Mouse (Mus musculus) megakaryocyte-erythroid progenitor cell, adult 5 weeks (primary cell): ENCODE results near the gene Psg16. TPM values are rescaled to one million over a fixed set of nuclear protein-coding genes. Genes with fewer than 3 reads are reported as not detected.

ENCODE experiments used
- polyA plus RNA-seq: library from polyadenylated mRNA; stranded (reverse); fragments of >175 nt; gene quantifications from 2 replicates; pipeline ENCODE4 v1.2.3, GENCODE M21; 2012

Psg16 gene
- polyA plus RNA-seq: 0.06 TPM in 1 of 2 replicates, not detected in the other

DNA sequence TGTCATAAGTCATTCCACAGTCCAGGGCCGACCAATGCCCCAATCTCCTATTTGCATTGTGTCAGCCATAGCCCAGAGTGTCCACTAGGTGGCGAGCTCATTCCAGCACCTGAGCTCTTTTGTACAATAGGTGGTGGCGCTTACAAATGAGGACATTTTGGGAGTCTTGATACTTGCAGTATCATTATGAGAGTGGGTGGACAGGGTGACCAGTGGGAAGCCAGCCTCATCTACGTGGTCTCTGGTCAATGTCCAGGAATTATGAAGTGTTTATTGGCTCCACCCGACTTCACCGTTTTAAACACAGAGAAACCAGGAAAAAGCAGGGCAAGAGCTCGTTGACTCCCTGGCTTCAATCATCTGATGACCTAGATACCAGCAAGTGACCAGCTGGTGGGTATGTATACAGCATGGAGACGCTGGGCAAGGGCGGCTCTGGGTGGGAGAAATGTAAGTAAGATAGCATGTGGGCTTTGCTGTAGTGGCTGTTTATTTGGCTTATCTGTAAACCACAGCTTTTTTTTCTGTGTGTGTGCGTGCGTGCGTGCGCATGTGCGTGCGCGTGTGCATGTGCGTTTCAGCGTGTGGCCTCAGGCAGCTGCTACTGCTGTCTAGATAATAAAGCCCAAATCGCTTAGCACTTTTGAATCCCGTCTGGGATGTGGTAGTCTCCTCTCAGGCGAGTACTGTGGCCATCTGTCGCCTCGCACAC is at the start of gene Psg16:
Gene Psg16, plus strand, starts transcription at position 137 of the 712 bp plus-strand sequence.

GRCm38 (mm10) chr7:17027588-17028343 is 46.1 kb upstream of the Psg16 start, which contains the start of gene Ppp5c:
Ppp5c (minus strand) TSS chr7:17027924.

GRCm38 (mm10) chr7:17062389-17062788 is 11.5 kb upstream of the Psg16 start, which contains the start of gene Hif3a:
Hif3a (minus strand) TSS chr7:17062427.

DNA sequence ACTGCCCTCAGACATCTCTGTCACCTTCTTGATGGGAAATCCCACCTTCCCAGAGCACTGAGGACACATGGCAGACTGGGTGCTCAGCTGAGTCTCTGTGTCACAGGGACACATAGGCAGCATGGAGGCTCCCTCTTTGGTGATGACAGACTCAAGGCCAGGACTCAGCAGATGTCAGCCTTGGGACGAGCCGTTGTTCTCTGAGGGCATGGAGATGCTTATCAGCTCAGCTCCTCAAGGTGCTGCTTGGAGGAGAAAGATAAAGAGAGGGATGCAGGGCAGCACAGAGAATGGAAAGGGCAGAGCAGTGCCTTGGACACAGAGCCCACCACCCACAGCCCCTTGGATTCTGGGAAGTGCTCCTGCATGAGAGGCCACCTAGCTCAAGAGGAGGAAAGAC is 76.1 kb downstream of the Psg16 start, which contains the start of gene Ceacam3:
Gene Ceacam3, plus strand, starts transcription at position 352 of the 400 bp plus-strand sequence.

Other genes with a start within 250 kb of the Psg16 start
- 37.0 and 42.4 TPM in 2 replicates for gene Prkd2, start 231.1 kb upstream of the Psg16 start, polyA plus RNA-seq
- gene Dact3, start 198.7 kb upstream of the Psg16 start, polyA plus RNA-seq: 0.94 and 1.1 TPM in 2 replicates
- not detected in 2 replicates for gene Gng8, start 182.3 kb upstream of the Psg16 start, polyA plus RNA-seq
- gene Ptgir, start 167.6 kb upstream of the Psg16 start, polyA plus RNA-seq: 1.9 and 2.8 TPM in 2 replicates
- 584 and 773 TPM in 2 replicates for gene Calm3, start 149.9 kb upstream of the Psg16 start, polyA plus RNA-seq
- 0.09 TPM in 2 replicates for gene Pnmal2, start 129.4 kb upstream of the Psg16 start, polyA plus RNA-seq
- 0.01 TPM in 1 of 2 replicates, not detected in the other for gene Pnmal1, start 114.4 kb upstream of the Psg16 start, polyA plus RNA-seq
- gene Gm42372, start 91.0 kb upstream of the Psg16 start, polyA plus RNA-seq: 0.05 and 0.09 TPM in 2 replicates
- gene Ccdc8, start 81.3 kb upstream of the Psg16 start, polyA plus RNA-seq: 6.3 and 7.3 TPM in 2 replicates
- 120 and 141 TPM in 2 replicates for gene Ppp5c, start 46.1 kb upstream of the Psg16 start, polyA plus RNA-seq
- 6.4 and 9.0 TPM in 2 replicates for gene Hif3a, start 11.6 kb upstream of the Psg16 start, polyA plus RNA-seq
- gene Ceacam3, start 76.2 kb downstream of the Psg16 start, polyA plus RNA-seq: not detected in 2 replicates
- 0.02 TPM in 1 of 2 replicates, not detected in the other for gene Psg29, start 129.4 kb downstream of the Psg16 start, polyA plus RNA-seq